Mouse (Mus musculus) bone marrow, adult 2 months (tissue): ENCODE measurements around the gene Nup210l.

Source experiments
- CTCF ChIP-seq: fragments of 200-500 bp; IDR thresholded peaks from 2 replicates; pipeline ENCODE4 v1.5.1; 2011; ENCODE audit warnings: low read length, control low read depth; ENCODE audit not compliant: control insufficient read depth, insufficient read depth
- POLR2A ChIP-seq: fragments of 200-500 bp; IDR thresholded peaks from 2 replicates; pipeline ENCODE4 v1.6.1; 2011; ENCODE audit warnings: low read depth, mild to moderate bottlenecking, control low read depth, low read length, borderline replicate concordance; ENCODE audit not compliant: control insufficient read depth

DNA sequence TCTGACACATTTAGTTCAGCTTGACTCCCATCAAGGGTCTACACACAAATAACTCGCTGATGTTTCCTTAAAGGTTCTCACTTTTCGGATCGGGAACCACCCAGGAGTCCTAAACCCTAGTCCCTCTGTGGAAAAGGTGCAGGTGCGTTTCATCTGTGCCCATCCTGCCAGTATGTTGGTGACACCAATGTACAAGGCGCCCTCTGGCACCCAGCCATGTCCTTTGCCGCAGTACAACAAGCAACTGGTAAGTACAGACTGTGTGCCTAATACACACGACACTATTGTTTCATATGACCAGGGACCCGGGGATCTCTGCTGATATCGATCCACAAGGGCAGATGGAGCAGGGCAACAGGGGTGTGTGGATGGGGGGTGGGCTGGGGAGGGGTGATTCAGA, 55.8 kb downstream of the Nup210l start:
- TF ChIP-seq CTCF (no peak), POLR2A (no peak)
